Mouse (Mus musculus): ENCODE results near the gene Ano1. TPM values are rescaled to one million over a fixed set of nuclear protein-coding genes. Genes with fewer than 3 reads are reported as not detected.

Gene Ano1
- polyA plus RNA-seq, 1 experiment from 2014 or later = 69.8 TPM

DNA sequence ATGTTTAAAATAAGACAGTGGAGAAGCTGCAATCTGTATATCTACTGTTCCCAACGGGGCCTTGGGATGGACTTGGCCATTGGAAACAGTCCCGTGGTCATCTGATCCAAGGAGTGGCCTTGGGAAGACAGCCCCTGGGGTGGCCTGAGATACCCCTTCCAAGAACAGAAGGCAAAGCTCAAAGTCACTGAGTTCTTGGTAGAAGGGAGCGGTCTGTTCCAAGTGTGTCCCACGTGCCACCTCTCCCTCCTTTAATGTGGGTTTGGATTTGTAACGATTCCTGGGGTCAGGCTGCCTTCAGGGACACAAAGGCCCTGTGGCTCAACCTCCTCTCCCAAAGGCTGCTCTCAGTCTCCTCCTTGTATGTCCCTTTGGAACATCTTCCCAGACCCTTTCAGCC is 7.9 kb downstream of the Ano1 start:
- Histone ChIP-seq H3K9me3 (ENCODE audit: control insufficient read depth, low read depth, low read length) (no peaks in the 10 kb centered on the region), H3K4me1 (ENCODE audit: control insufficient read depth, insufficient read depth, low read length) (peaks cover 40% of the 10 kb centered on the region), H3K9ac (replicated peaks; ENCODE audit: low read depth, low read length) (no peak overlapping the region), H3K27me3 (ENCODE audit: control insufficient read depth, insufficient read depth, low read length) (no peaks in the 10 kb centered on the region), H3K4me3 (ENCODE audit: low read depth, low read length) (no peak overlapping the region), H3K36me3 (ENCODE audit: control insufficient read depth, insufficient read depth, low read length) (no peaks in the 10 kb centered on the region), H3K27ac (ENCODE audit: low read length) (no peak overlapping the region), H3K4me2 (replicated peaks; ENCODE audit: low read depth, low read length) (no peak overlapping the region)
- WGBS = 88% methylated on average over 5 of the region's 5 CpGs
- ATAC-seq (ENCODE audit: insufficient number of reproducible peaks, insufficient read depth, low FRiP score, low read depth) = no peak

DNA sequence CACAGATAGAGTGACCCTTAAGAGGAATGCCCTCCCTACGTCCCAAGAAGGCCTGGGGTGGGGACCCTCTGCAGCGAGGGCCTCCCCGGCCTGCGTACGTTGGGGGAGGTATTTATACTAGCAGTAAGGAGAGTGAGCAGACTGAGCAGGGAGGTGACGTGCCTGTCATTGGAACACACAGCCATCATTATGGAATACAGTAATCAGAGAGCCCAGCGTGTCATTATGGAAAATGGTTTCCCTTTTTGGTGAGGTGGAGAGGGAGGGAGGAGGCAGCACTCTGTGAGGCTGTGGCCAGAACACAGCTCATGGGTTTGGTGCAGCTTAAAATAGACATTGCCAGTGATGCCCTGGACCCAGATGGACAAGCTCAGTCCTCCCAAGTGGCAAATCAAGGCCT is 11.1 kb downstream of the Ano1 start:
- Histone ChIP-seq H3K4me2 (replicated peaks; ENCODE audit: low read depth, low read length) (no peak overlapping the region; the same call in 1 of the 2 replicates), H3K36me3 (ENCODE audit: control insufficient read depth, insufficient read depth, low read length) (no peaks in the 10 kb centered on the region), H3K4me3 (ENCODE audit: low read depth, low read length) (no peak overlapping the region), H3K9me3 (ENCODE audit: control insufficient read depth, low read depth, low read length) (no peaks in the 10 kb centered on the region), H3K4me1 (ENCODE audit: control insufficient read depth, insufficient read depth, low read length) (peaks cover 42% of the 10 kb centered on the region), H3K9ac (replicated peaks; ENCODE audit: low read depth, low read length) (no peak overlapping the region), H3K27me3 (ENCODE audit: control insufficient read depth, insufficient read depth, low read length) (no peaks in the 10 kb centered on the region), H3K27ac (ENCODE audit: low read length) (peak overlapping the region; percentile 80)
- ATAC-seq (ENCODE audit: insufficient number of reproducible peaks, insufficient read depth, low FRiP score, low read depth) = no peak
- 23% methylated on average over 7 of the region's 7 CpGs for WGBS

DNA sequence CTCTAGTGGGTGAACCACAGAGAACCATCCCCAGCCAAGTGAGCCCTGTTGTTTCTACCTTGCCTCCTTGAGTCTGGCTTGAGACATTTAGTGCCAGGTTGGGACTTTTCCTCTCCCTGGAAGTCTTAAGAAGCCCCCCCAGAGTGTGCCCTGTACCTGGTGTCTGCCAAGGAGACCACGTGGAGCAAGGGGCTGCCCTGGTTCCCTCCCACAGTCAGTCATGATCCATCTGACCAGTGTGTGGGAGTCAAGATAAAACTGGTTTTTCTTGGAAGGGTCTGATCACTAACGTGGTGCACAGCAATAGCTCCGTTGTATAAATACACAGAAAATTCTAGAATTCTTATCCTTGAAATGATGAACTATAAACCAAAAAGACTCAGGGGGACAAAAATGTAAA is 12.0 kb downstream of the Ano1 start:
- H3K27ac ChIP-seq (ENCODE audit: low read length) = peak overlapping the region; percentile 84
- H3K27me3 ChIP-seq (ENCODE audit: control insufficient read depth, insufficient read depth, low read length) = no peaks in the 10 kb centered on the region
- H3K9me3 ChIP-seq (ENCODE audit: control insufficient read depth, low read depth, low read length) = no peaks in the 10 kb centered on the region
- H3K4me3 ChIP-seq (ENCODE audit: low read depth, low read length) = no peak overlapping the region
- no peak overlapping the region for H3K9ac ChIP-seq (replicated peaks; ENCODE audit: low read depth, low read length)
- H3K4me1 ChIP-seq (ENCODE audit: control insufficient read depth, insufficient read depth, low read length) = peaks cover 42% of the 10 kb centered on the region
- no peaks in the 10 kb centered on the region for H3K36me3 ChIP-seq (ENCODE audit: control insufficient read depth, insufficient read depth, low read length)
- WGBS = 9% methylated on average over 3 of the region's 3 CpGs
- 0 out of 2 replicates have a peak overlapping the region, but pooled peaks have one; percentile 92 for H3K4me2 ChIP-seq (replicated peaks; ENCODE audit: low read depth, low read length)
- peak; percentile 60 for ATAC-seq (ENCODE audit: insufficient number of reproducible peaks, insufficient read depth, low FRiP score, low read depth)

DNA sequence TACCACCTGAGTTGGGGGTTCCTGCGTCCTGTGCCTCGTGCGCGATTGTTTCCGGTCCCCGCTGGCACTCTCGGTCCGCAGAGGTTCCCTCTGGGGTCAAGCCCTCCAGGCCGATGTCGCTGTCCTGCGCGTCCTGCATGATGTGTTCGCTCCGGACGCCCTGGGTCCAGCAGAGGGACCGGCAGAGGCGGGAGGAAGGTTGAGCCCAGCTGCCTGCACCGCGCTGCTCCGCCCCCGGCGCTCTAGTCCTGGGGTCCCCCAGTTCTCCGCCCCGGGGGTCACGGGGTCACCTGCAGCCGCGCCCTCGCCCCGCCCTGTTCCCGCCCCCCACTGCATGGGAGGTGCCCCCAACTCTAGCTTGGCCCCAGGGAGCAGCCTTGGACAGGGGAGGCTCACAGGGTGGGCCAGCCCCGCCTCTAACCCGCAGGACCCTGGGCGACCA is 13.4 kb downstream of the Ano1 start:
- H3K4me2 ChIP-seq (replicated peaks; ENCODE audit: low read depth, low read length) = peak overlapping the region; percentile 92
- H3K9me3 ChIP-seq (ENCODE audit: control insufficient read depth, low read depth, low read length) = no peaks in the 10 kb centered on the region
- H3K9ac ChIP-seq (replicated peaks; ENCODE audit: low read depth, low read length) = peak overlapping the region; percentile 52; the same call in 1 of the 2 replicates
- peak overlapping the region; percentile 45 for H3K4me3 ChIP-seq (ENCODE audit: low read depth, low read length)
- H3K4me1 ChIP-seq (ENCODE audit: control insufficient read depth, insufficient read depth, low read length) = peaks cover 42% of the 10 kb centered on the region
- WGBS = under 1% methylated on average over 33 of the region's 33 CpGs
- no peaks in the 10 kb centered on the region for H3K27me3 ChIP-seq (ENCODE audit: control insufficient read depth, insufficient read depth, low read length)
- 0 out of 2 replicates have a peak, but pooled peaks have one; percentile 50 for ATAC-seq (ENCODE audit: insufficient number of reproducible peaks, insufficient read depth, low FRiP score, low read depth)
- no peaks in the 10 kb centered on the region for H3K36me3 ChIP-seq (ENCODE audit: control insufficient read depth, insufficient read depth, low read length)
- H3K27ac ChIP-seq (ENCODE audit: low read length) = peak overlapping the region; percentile 84

DNA sequence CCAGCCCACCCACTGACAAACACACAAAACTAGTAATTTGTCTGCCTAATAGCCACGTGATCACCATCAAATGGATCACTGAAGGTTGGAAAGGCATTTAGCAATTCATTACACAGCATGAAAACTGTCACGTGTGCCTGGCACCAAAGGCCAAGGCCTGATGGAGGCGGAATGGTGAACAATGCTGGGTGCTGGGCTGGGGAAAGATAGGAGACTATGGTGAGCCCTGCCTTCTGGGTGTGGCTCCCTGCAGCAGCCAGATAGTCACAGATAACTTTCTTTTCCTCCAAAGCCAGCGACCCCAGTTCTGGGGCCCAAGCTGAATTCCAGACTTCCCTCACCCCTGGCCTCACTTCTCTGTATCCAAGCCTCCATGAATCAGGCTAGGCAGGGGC is 19.9 kb downstream of the Ano1 start:
- no peak overlapping the region for H3K4me3 ChIP-seq (ENCODE audit: low read depth, low read length)
- ATAC-seq (ENCODE audit: insufficient number of reproducible peaks, insufficient read depth, low FRiP score, low read depth) = peak; percentile 62
- H3K36me3 ChIP-seq (ENCODE audit: control insufficient read depth, insufficient read depth, low read length) = no peaks in the 10 kb centered on the region
- H3K9ac ChIP-seq (replicated peaks; ENCODE audit: low read depth, low read length) = no peak overlapping the region
- WGBS = 37% methylated on average over 4 of the region's 4 CpGs
- peak overlapping the region; percentile 58; the same call in 1 of the 2 replicates for H3K27ac ChIP-seq (ENCODE audit: low read length)
- H3K27me3 ChIP-seq (ENCODE audit: control insufficient read depth, insufficient read depth, low read length) = no peaks in the 10 kb centered on the region
- no peaks in the 10 kb centered on the region for H3K9me3 ChIP-seq (ENCODE audit: control insufficient read depth, low read depth, low read length)
- no peak overlapping the region for H3K4me2 ChIP-seq (replicated peaks; ENCODE audit: low read depth, low read length)
- H3K4me1 ChIP-seq (ENCODE audit: control insufficient read depth, insufficient read depth, low read length) = peaks cover 20% of the 10 kb centered on the region

DNA sequence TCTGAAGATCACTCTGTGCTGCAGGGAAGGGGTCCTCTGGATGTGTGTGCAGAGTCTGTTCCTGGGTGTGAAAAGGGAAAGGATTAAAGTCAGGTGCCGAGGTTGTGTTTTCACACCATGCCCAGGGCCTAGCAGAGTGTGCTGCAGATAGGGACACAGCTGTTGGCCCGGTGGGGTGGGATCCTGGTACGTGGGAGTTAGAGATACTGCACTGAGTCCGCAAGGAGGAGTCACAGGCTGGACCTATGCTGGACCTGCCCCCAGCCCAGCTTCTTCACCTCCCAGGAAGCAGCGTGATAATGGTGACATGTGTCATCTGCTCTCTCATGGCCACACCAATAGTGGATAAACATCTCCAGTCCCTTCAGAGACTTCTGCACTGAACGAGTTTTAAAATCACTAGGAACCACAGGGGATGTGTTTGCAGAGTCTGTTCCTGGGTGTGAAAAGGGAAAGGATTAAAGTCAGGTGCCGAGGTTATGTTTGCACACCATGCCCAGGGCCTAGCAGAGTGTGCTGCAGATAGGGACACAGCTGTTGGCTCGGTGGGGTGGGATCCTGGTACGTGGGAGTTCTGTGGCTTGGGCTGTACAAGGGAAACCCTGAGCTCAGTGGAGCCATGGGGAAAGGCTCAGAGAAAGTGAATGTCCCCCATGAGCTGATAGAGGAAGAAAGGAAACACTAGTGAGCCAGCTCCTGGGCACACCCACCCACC is 20.4 kb downstream of the Ano1 start:
- Histone ChIP-seq H3K9me3 (ENCODE audit: control insufficient read depth, low read depth, low read length) (no peaks in the 10 kb centered on the region), H3K9ac (replicated peaks; ENCODE audit: low read depth, low read length) (no peak overlapping the region), H3K36me3 (ENCODE audit: control insufficient read depth, insufficient read depth, low read length) (no peaks in the 10 kb centered on the region), H3K4me2 (replicated peaks; ENCODE audit: low read depth, low read length) (no peak overlapping the region), H3K27me3 (ENCODE audit: control insufficient read depth, insufficient read depth, low read length) (no peaks in the 10 kb centered on the region), H3K27ac (ENCODE audit: low read length) (peak overlapping the region; percentile 58; the same call in 1 of the 2 replicates), H3K4me3 (ENCODE audit: low read depth, low read length) (no peak overlapping the region), H3K4me1 (ENCODE audit: control insufficient read depth, insufficient read depth, low read length) (peaks cover 20% of the 10 kb centered on the region)
- 39% methylated on average over 9 of the region's 9 CpGs for WGBS
- peak; percentile 76 for ATAC-seq (ENCODE audit: insufficient number of reproducible peaks, insufficient read depth, low FRiP score, low read depth)

DNA sequence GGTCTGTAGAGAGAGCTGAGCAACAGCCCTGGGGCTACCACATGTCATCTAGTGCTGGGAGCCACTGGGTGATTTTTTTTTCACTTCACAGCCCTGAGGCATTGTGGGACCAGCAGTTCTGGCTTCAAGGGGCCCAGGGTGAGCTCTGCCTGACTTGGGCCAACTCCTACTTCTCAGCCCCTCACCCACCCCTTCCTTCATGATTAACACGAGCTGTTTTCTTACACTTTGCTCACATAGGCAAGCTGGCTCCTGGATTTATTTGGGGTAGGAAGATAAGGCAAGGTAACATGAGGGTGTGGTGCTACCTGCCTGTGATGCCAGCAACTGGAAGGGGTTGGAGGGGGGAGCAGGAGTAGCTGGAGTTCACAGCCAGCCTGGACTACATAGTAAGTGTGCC is 27.5 kb downstream of the Ano1 start:
- H3K27ac ChIP-seq (ENCODE audit: low read length) = no peak overlapping the region
- no peak overlapping the region for H3K4me2 ChIP-seq (replicated peaks; ENCODE audit: low read depth, low read length)
- no peaks in the 10 kb centered on the region for H3K36me3 ChIP-seq (ENCODE audit: control insufficient read depth, insufficient read depth, low read length)
- H3K4me1 ChIP-seq (ENCODE audit: control insufficient read depth, insufficient read depth, low read length) = no peaks in the 10 kb centered on the region
- no peak overlapping the region for H3K4me3 ChIP-seq (ENCODE audit: low read depth, low read length)
- H3K27me3 ChIP-seq (ENCODE audit: control insufficient read depth, insufficient read depth, low read length) = no peaks in the 10 kb centered on the region
- no peaks in the 10 kb centered on the region for H3K9me3 ChIP-seq (ENCODE audit: control insufficient read depth, low read depth, low read length)
- 41% methylated on average over 1 of the region's 1 CpGs for WGBS
- peak; percentile 46; the same call in 1 of the 2 replicates for ATAC-seq (ENCODE audit: insufficient number of reproducible peaks, insufficient read depth, low FRiP score, low read depth)
- H3K9ac ChIP-seq (replicated peaks; ENCODE audit: low read depth, low read length) = no peak overlapping the region

DNA sequence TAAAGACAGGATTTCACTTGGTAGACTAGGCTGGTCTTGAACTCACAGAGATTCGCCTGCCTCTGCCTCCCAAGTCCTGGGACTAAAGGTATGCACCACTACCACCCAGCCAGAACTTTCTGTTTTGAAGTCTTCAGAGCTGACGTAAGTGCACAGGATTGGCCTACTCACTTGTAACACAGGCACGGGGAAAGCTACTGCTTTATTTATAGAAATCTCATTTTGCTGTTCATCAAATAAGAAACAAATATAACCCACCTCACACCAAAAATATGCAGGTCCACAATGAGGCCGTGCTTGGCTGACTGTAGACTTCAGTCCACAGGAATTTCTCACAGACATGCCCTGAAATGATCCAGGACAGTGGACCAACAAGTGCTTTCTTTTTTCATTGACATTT is 31.8 kb downstream of the Ano1 start:
- 71% methylated on average over 4 of the region's 4 CpGs for WGBS
- Histone ChIP-seq H3K9ac (replicated peaks; ENCODE audit: low read depth, low read length) (no peak overlapping the region), H3K27ac (ENCODE audit: low read length) (no peak overlapping the region), H3K4me2 (replicated peaks; ENCODE audit: low read depth, low read length) (no peak overlapping the region), H3K27me3 (ENCODE audit: control insufficient read depth, insufficient read depth, low read length) (no peaks in the 10 kb centered on the region), H3K36me3 (ENCODE audit: control insufficient read depth, insufficient read depth, low read length) (no peaks in the 10 kb centered on the region), H3K4me3 (ENCODE audit: low read depth, low read length) (no peak overlapping the region), H3K9me3 (ENCODE audit: control insufficient read depth, low read depth, low read length) (no peaks in the 10 kb centered on the region), H3K4me1 (ENCODE audit: control insufficient read depth, insufficient read depth, low read length) (no peaks in the 10 kb centered on the region)
- ATAC-seq (ENCODE audit: insufficient number of reproducible peaks, insufficient read depth, low FRiP score, low read depth) = no peak

DNA sequence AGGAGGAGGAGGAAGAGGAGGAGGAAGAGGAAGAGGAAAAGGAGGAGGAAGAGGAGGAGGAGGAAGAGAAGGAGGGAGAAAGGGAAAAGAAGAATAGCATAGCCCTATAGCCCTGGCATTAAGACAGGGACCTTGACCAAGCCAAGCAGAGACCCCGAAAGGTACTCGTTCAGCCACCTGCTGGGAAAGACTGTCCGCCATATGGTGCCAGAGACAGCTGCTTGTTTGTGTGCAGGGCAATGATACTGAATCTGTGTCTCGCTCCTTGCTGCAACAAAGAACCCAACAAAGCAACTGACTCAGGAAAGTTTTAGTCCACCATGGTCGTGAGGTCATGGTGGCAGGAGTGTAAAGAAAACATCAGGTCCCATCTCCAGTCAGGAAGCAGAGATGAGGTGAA is 34.0 kb downstream of the Ano1 start:
- Histone ChIP-seq H3K4me2 (replicated peaks; ENCODE audit: low read depth, low read length) (no peak overlapping the region), H3K4me3 (ENCODE audit: low read depth, low read length) (no peak overlapping the region), H3K27me3 (ENCODE audit: control insufficient read depth, insufficient read depth, low read length) (no peaks in the 10 kb centered on the region), H3K4me1 (ENCODE audit: control insufficient read depth, insufficient read depth, low read length) (no peaks in the 10 kb centered on the region), H3K36me3 (ENCODE audit: control insufficient read depth, insufficient read depth, low read length) (no peaks in the 10 kb centered on the region), H3K9ac (replicated peaks; ENCODE audit: low read depth, low read length) (no peak overlapping the region), H3K27ac (ENCODE audit: low read length) (no peak overlapping the region), H3K9me3 (ENCODE audit: control insufficient read depth, low read depth, low read length) (no peaks in the 10 kb centered on the region)
- 78% methylated on average over 5 of the region's 5 CpGs for WGBS
- no peak for ATAC-seq (ENCODE audit: insufficient number of reproducible peaks, insufficient read depth, low FRiP score, low read depth)

All from stomach, embryonic 14.5 days (tissue).